Mouse (Mus musculus): ENCODE measurements around the gene Krtap12-1. TPM values are rescaled to one million over a fixed set of nuclear protein-coding genes. Genes with fewer than 3 reads are reported as not detected.
A peak's percentile ranks its signal among the peaks of the same experiment; 100 is the strongest.
"Not testable (repeated sequence)": the region's sequence is repeated elsewhere in the genome, so short reads cannot be mapped to it uniquely, and the experiment has no call there.

Krtap12-1 gene
- polyA plus RNA-seq, 1 experiment = not detected

GRCm38 (mm10) chr10:77706326-77706725 is 14.1 kb upstream of the Krtap12-1 start, which contains the start of gene Gm10272:
TSS of gene Gm10272 (plus strand) at chr10:77706626.
- H3K4me1 ChIP-seq (ENCODE audit: control insufficient read depth, insufficient read depth, low read length) = no peaks in the 10 kb centered on the region
- no peak within 1 kb of the TSS for H3K4me3 ChIP-seq (ENCODE audit: insufficient read depth, low read length)
- TF ChIP-seq CTCF (IDR thresholded peaks at IDR 0.05; ENCODE audit: borderline replicate concordance, insufficient read depth, low read length) = no peak
- no peak for TF ChIP-seq POLR2A (IDR thresholded peaks at IDR 0.05; ENCODE audit: low read depth, low read length)
- no peak within 1 kb of the TSS for H3K27ac ChIP-seq (ENCODE audit: insufficient read depth, low read length)

- H3K4me1 ChIP-seq (ENCODE audit: control insufficient read depth, insufficient read depth, low read length) = no peaks in the 10 kb centered on the region
- TF ChIP-seq CTCF (IDR thresholded peaks at IDR 0.05; ENCODE audit: borderline replicate concordance, insufficient read depth, low read length) (no peak), POLR2A (IDR thresholded peaks at IDR 0.05; ENCODE audit: low read depth, low read length) (no peak)
- H3K27ac ChIP-seq (ENCODE audit: insufficient read depth, low read length) = no peak overlapping the region
- H3K4me3 ChIP-seq (ENCODE audit: insufficient read depth, low read length) = no peak overlapping the region
These were observed 10.6 kb upstream of the Krtap12-1 start for GRCm38 (mm10) chr10:77709831-77710230.

- not testable (repeated sequence) for H3K4me3 ChIP-seq (ENCODE audit: insufficient read depth, low read length); H3K4me1 ChIP-seq (ENCODE audit: control insufficient read depth, insufficient read depth, low read length); H3K27ac ChIP-seq (ENCODE audit: insufficient read depth, low read length)
These were observed 9.2 kb upstream of the Krtap12-1 start, which contains the start of gene Gm10024 for GRCm38 (mm10) chr10:77711157-77711556. TSS of gene Gm10024 (plus strand) at chr10:77711457.

- TF ChIP-seq CTCF (IDR thresholded peaks at IDR 0.05; ENCODE audit: borderline replicate concordance, insufficient read depth, low read length) = no peak
- TF ChIP-seq POLR2A (IDR thresholded peaks at IDR 0.05; ENCODE audit: low read depth, low read length) = no peak
- H3K4me1 ChIP-seq (ENCODE audit: control insufficient read depth, insufficient read depth, low read length) = no peaks in the 10 kb centered on the region
- no peak overlapping the region for H3K4me3 ChIP-seq (ENCODE audit: insufficient read depth, low read length)
- no peak overlapping the region for H3K27ac ChIP-seq (ENCODE audit: insufficient read depth, low read length)
These were observed 6.7 kb upstream of the Krtap12-1 start for GRCm38 (mm10) chr10:77713734-77714133.

- Histone ChIP-seq H3K4me3 (ENCODE audit: insufficient read depth, low read length) (no peak within 1 kb of the TSS), H3K27ac (ENCODE audit: insufficient read depth, low read length) (no peak within 1 kb of the TSS), H3K4me1 (ENCODE audit: control insufficient read depth, insufficient read depth, low read length) (no peaks in the 10 kb centered on the region)
- no peak for TF ChIP-seq POLR2A (IDR thresholded peaks at IDR 0.05; ENCODE audit: low read depth, low read length)
- TF ChIP-seq CTCF (IDR thresholded peaks at IDR 0.05; ENCODE audit: borderline replicate concordance, insufficient read depth, low read length) = no peak
These were observed 4.9 kb upstream of the Krtap12-1 start, which contains the start of gene Gm10142 for GRCm38 (mm10) chr10:77715507-77715906. TSS of gene Gm10142 (plus strand) at chr10:77715807.

- Histone ChIP-seq H3K4me3 (ENCODE audit: insufficient read depth, low read length) (no peak overlapping the region), H3K4me1 (ENCODE audit: control insufficient read depth, insufficient read depth, low read length) (no peaks in the 10 kb centered on the region), H3K27ac (ENCODE audit: insufficient read depth, low read length) (no peak overlapping the region)
- no peak for TF ChIP-seq CTCF (IDR thresholded peaks at IDR 0.05; ENCODE audit: borderline replicate concordance, insufficient read depth, low read length)
- TF ChIP-seq POLR2A (IDR thresholded peaks at IDR 0.05; ENCODE audit: low read depth, low read length) = no peak
These were observed 4.5 kb downstream of the Krtap12-1 start for GRCm38 (mm10) chr10:77724855-77725254.

- TF ChIP-seq CTCF (IDR thresholded peaks at IDR 0.05; ENCODE audit: borderline replicate concordance, insufficient read depth, low read length) = no peak
- TF ChIP-seq POLR2A (IDR thresholded peaks at IDR 0.05; ENCODE audit: low read depth, low read length) = no peak
- Histone ChIP-seq H3K27ac (ENCODE audit: insufficient read depth, low read length) (no peak within 1 kb of the TSS), H3K4me3 (ENCODE audit: insufficient read depth, low read length) (no peak within 1 kb of the TSS), H3K4me1 (ENCODE audit: control insufficient read depth, insufficient read depth, low read length) (no peaks in the 10 kb centered on the region)
These were observed 5.8 kb downstream of the Krtap12-1 start, which contains the start of gene Gm10100 for GRCm38 (mm10) chr10:77726186-77726585. TSS of gene Gm10100 (plus strand) at chr10:77726486.

- H3K27ac ChIP-seq (ENCODE audit: insufficient read depth, low read length) = no peak overlapping the region
- no peaks in the 10 kb centered on the region for H3K4me1 ChIP-seq (ENCODE audit: control insufficient read depth, insufficient read depth, low read length)
- TF ChIP-seq POLR2A (IDR thresholded peaks at IDR 0.05; ENCODE audit: low read depth, low read length) (no peak), CTCF (IDR thresholded peaks at IDR 0.05; ENCODE audit: borderline replicate concordance, insufficient read depth, low read length) (no peak)
- H3K4me3 ChIP-seq (ENCODE audit: insufficient read depth, low read length) = no peak overlapping the region
These were observed 7.9 kb downstream of the Krtap12-1 start for GRCm38 (mm10) chr10:77728280-77728679.

GRCm38 (mm10) chr10:77729241-77729640 is 8.8 kb downstream of the Krtap12-1 start:
- Histone ChIP-seq H3K27ac (ENCODE audit: insufficient read depth, low read length) (no peak overlapping the region), H3K4me1 (ENCODE audit: control insufficient read depth, insufficient read depth, low read length) (no peaks in the 10 kb centered on the region), H3K4me3 (ENCODE audit: insufficient read depth, low read length) (no peak overlapping the region)
- TF ChIP-seq CTCF (IDR thresholded peaks at IDR 0.05; ENCODE audit: borderline replicate concordance, insufficient read depth, low read length) (0 out of 2 replicates have a peak, but pooled peaks have one; percentile 19), POLR2A (IDR thresholded peaks at IDR 0.05; ENCODE audit: low read depth, low read length) (no peak)

- H3K4me3 ChIP-seq (ENCODE audit: insufficient read depth, low read length) = no peak overlapping the region
- no peak for TF ChIP-seq POLR2A (IDR thresholded peaks at IDR 0.05; ENCODE audit: low read depth, low read length)
- TF ChIP-seq CTCF (IDR thresholded peaks at IDR 0.05; ENCODE audit: borderline replicate concordance, insufficient read depth, low read length) = no peak
- no peak overlapping the region for H3K27ac ChIP-seq (ENCODE audit: insufficient read depth, low read length)
- H3K4me1 ChIP-seq (ENCODE audit: control insufficient read depth, insufficient read depth, low read length) = no peaks in the 10 kb centered on the region
These were observed 15.5 kb downstream of the Krtap12-1 start for GRCm38 (mm10) chr10:77735928-77736327.

GRCm38 (mm10) chr10:77738929-77739328 is 18.5 kb downstream of the Krtap12-1 start:
- H3K27ac ChIP-seq (ENCODE audit: insufficient read depth, low read length) = no peak overlapping the region
- no peaks in the 10 kb centered on the region for H3K4me1 ChIP-seq (ENCODE audit: control insufficient read depth, insufficient read depth, low read length)
- TF ChIP-seq CTCF (IDR thresholded peaks at IDR 0.05; ENCODE audit: borderline replicate concordance, insufficient read depth, low read length) (no peak), POLR2A (IDR thresholded peaks at IDR 0.05; ENCODE audit: low read depth, low read length) (no peak)
- no peak overlapping the region for H3K4me3 ChIP-seq (ENCODE audit: insufficient read depth, low read length)

GRCm38 (mm10) chr10:77741924-77742688 is 21.7 kb downstream of the Krtap12-1 start, which contains the start of gene Gm18596:
TSS of gene Gm18596 (minus strand) at chr10:77742638.
- not testable (repeated sequence) for H3K4me1 ChIP-seq (ENCODE audit: control insufficient read depth, insufficient read depth, low read length); H3K27ac ChIP-seq (ENCODE audit: insufficient read depth, low read length); H3K4me3 ChIP-seq (ENCODE audit: insufficient read depth, low read length)

GRCm38 (mm10) chr10:77750686-77751085 is 30.3 kb downstream of the Krtap12-1 start:
- not testable (repeated sequence) for H3K4me1 ChIP-seq (ENCODE audit: control insufficient read depth, insufficient read depth, low read length)

GRCm38 (mm10) chr10:77751254-77751653 is 30.9 kb downstream of the Krtap12-1 start, which contains the start of gene Gm9736:
TSS of gene Gm9736 (minus strand) at chr10:77751354.
- H3K27ac ChIP-seq (ENCODE audit: insufficient read depth, low read length); H3K4me3 ChIP-seq (ENCODE audit: insufficient read depth, low read length); H3K4me1 ChIP-seq (ENCODE audit: control insufficient read depth, insufficient read depth, low read length): not testable (repeated sequence)

More at GRCm38 (mm10) chr10:77750686-77751085, 30.3 kb downstream of the Krtap12-1 start:
- H3K4me3 ChIP-seq (ENCODE audit: insufficient read depth, low read length); H3K27ac ChIP-seq (ENCODE audit: insufficient read depth, low read length): not testable (repeated sequence)

All from embryonic fibroblast, embryonic 13.5 days (primary cell).